Mouse (Mus musculus) adipose tissue, adult 10 weeks (tissue): ENCODE data around the gene Mapkapk3. TPM values are rescaled to one million over a fixed set of nuclear protein-coding genes. Genes with fewer than 3 reads are reported as not detected.

Experiments
- polyA plus RNA-seq: library from polyadenylated mRNA; stranded (reverse); fragments of 350-450 nt; fragmentation: Illumina TruSeq; extraction: RNeasy Lipid Tissue Mini Kit (QIAGEN cat#74804); gene quantifications from one replicate; pipeline ENCODE4 v1.2.3, GENCODE M21; 2014; ENCODE audit warnings: low read depth, low replicate concordance

Mapkapk3 gene
- polyA plus RNA-seq, result 7.2 TPM

GRCm38 (mm10) chr9:107289211-107290076 is at the start of gene Mapkapk3:
Gene Mapkapk3, minus strand, starts transcription at chr9:107289877.

GRCm38 (mm10) chr9:107338172-107338883 is 48.7 kb upstream of the Mapkapk3 start, which contains the start of gene Hemk1:
Gene Hemk1, minus strand, starts transcription at chr9:107338350.

GRCm38 (mm10) chr9:107296016-107296040 is 6.2 kb upstream of the Mapkapk3 start, which contains the start of gene Cish:
Gene Cish, plus strand, starts transcription at chr9:107296026.

GRCm38 (mm10) chr9:107231539-107232139 is 58.0 kb downstream of the Mapkapk3 start, which contains the start of gene Dock3:
Gene Dock3, minus strand, starts transcription at chr9:107231909.

Other genes starting within 250 kb of the Mapkapk3 start
- gene Dock3, start 58.0 kb downstream of the Mapkapk3 start, polyA plus RNA-seq, result 1.5 TPM
- 13.5 TPM for gene Cish, start 6.1 kb upstream of the Mapkapk3 start, polyA plus RNA-seq
- 16.6 TPM for gene Hemk1, start 48.5 kb upstream of the Mapkapk3 start, polyA plus RNA-seq
- gene 6430571L13Rik, start 50.7 kb upstream of the Mapkapk3 start, polyA plus RNA-seq, result 0.22 TPM
- gene Cacna2d2, start 109.7 kb upstream of the Mapkapk3 start, polyA plus RNA-seq, result 0.96 TPM
- 29.4 TPM for gene Tmem115, start 244.1 kb upstream of the Mapkapk3 start, polyA plus RNA-seq